Mouse (Mus musculus) liver, adult 2 months (tissue): ENCODE measurements around the gene Il10rb. TPM values are rescaled to one million over a fixed set of nuclear protein-coding genes. Genes with fewer than 3 reads are reported as not detected.

Experiments
- DNase-seq: peaks from one replicate; pipeline ENCODE4 v3.0.0-alpha.2; 2011; ENCODE audit warnings: low read depth, low spot score; ENCODE audit errors: extremely low read depth
- H3K27ac ChIP-seq: fragments of 200-500 bp; replicated peaks from 2 replicates; pipeline ENCODE4 v1.5.1; 2012; ENCODE audit warnings: low read depth, mild to moderate bottlenecking, control low read depth, inconsistent platforms, low read length; ENCODE audit not compliant: insufficient read depth
- H3K27me3 ChIP-seq: fragments of 200-500 bp; 2 replicates; pipeline ENCODE4 v1.6.1; 2012; ENCODE audit warnings: mild to moderate bottlenecking, moderate library complexity, low read length, inconsistent platforms; ENCODE audit not compliant: control insufficient read depth, insufficient read depth
- H3K36me3 ChIP-seq: fragments of 200-500 bp; 2 replicates; pipeline ENCODE4 v1.6.1; 2012; ENCODE audit warnings: low read length, inconsistent platforms; ENCODE audit not compliant: control insufficient read depth, insufficient read depth
- H3K4me1 ChIP-seq: fragments of 200-500 bp; 2 replicates; pipeline ENCODE4 v1.6.1; 2011; ENCODE audit warnings: low read length; ENCODE audit not compliant: control insufficient read depth, insufficient read depth
- H3K4me3 ChIP-seq: fragments of 200-500 bp; 2 replicates; pipeline ENCODE4 v1.5.1; 2011; ENCODE audit warnings: low read depth, mild to moderate bottlenecking, control low read depth, low read length, moderate library complexity; ENCODE audit not compliant: insufficient read depth
- H3K79me2 ChIP-seq: fragments of 200-500 bp; 2 replicates; pipeline ENCODE4 v1.6.1; 2012; ENCODE audit warnings: inconsistent platforms, mild to moderate bottlenecking, low read length, moderate library complexity; ENCODE audit not compliant: control insufficient read depth, insufficient read depth
- H3K9ac ChIP-seq: fragments of 200-500 bp; 2 replicates; pipeline ENCODE4 v1.6.1; 2012; ENCODE audit warnings: low read depth, mild to moderate bottlenecking, control low read depth, inconsistent platforms, low read length
- CTCF ChIP-seq: fragments of 200-500 bp; IDR thresholded peaks from 2 replicates; pipeline ENCODE4 v1.5.1; 2011; ENCODE audit warnings: low read depth, low read length, control low read depth
- POLR2A ChIP-seq: fragments of 200-500 bp; IDR thresholded peaks from 2 replicates; pipeline ENCODE4 v1.6.1; 2011; ENCODE audit warnings: low read length, control low read depth; ENCODE audit not compliant: insufficient read depth; ENCODE audit errors: extremely low read depth
- WGBS: fragments of 180-500 bp; shearing (Covaris S2); methylation state at CpG from one replicate; pipeline ENCODE4 v1.1.7; 2018; 5-methylcytosine and 5-hydroxymethylcytosine counted together
- polyA plus RNA-seq: library from polyadenylated mRNA; depleted of rRNA; stranded (reverse); fragments of >200 nt; gene quantifications from 2 replicates; pipeline ENCODE4 v1.2.3, GENCODE M21; 2012
- total RNA-seq: library from RNA; depleted of rRNA; stranded (reverse); fragments of >200 nt; gene quantifications from 2 replicates; pipeline ENCODE4 v1.2.3, GENCODE M21; 2014

Il10rb gene
- total and polyA plus RNA-seq, 2 experiments: 5.1 to 7.3 TPM

- no peaks in the 10 kb centered on the region for H3K27me3 ChIP-seq
- no peaks in the 10 kb centered on the region for H3K36me3 ChIP-seq
- WGBS: 79% methylated on average over 2 of the region's 2 CpGs
- no peak for DNase-seq
- peaks cover 22% of the 10 kb centered on the region for H3K4me1 ChIP-seq
- peak overlapping the region; percentile 42 for H3K27ac ChIP-seq
- H3K9ac ChIP-seq: no peak overlapping the region
- no peak overlapping the region for H3K4me3 ChIP-seq
- no peaks in the 10 kb centered on the region for H3K79me2 ChIP-seq
- TF ChIP-seq CTCF: no peak
- no peak for TF ChIP-seq POLR2A
Observed at GRCm38 (mm10) chr16:91451949-91452348, 46.0 kb downstream of the Il10rb start.

- no peaks in the 10 kb centered on the region for H3K27me3 ChIP-seq
- H3K9ac ChIP-seq: no peak overlapping the region
- TF ChIP-seq POLR2A (no peak), CTCF (peak; percentile 12; the same call in 1 of the 2 replicates)
- H3K36me3 ChIP-seq: no peaks in the 10 kb centered on the region
- no peaks in the 10 kb centered on the region for H3K79me2 ChIP-seq
- H3K4me3 ChIP-seq: no peak overlapping the region
- 16% methylated on average over 6 of the region's 6 CpGs for WGBS
- peak; percentile 94 for DNase-seq
- peaks cover 18% of the 10 kb centered on the region for H3K4me1 ChIP-seq
- peak overlapping the region; percentile 42 for H3K27ac ChIP-seq
Observed at GRCm38 (mm10) chr16:91452363-91452896, 46.5 kb downstream of the Il10rb start.

GRCm38 (mm10) chr16:91455868-91456267, 49.9 kb downstream of the Il10rb start:
- Histone ChIP-seq H3K27me3 (no peaks in the 10 kb centered on the region), H3K4me3 (no peak overlapping the region), H3K27ac (peak overlapping the region; percentile 72; the same call in 1 of the 2 replicates), H3K4me1 (peaks cover 13% of the 10 kb centered on the region), H3K79me2 (no peaks in the 10 kb centered on the region), H3K9ac (no peak overlapping the region), H3K36me3 (no peaks in the 10 kb centered on the region)
- 70% methylated on average over 4 of the region's 4 CpGs for WGBS
- DNase-seq: no peak
- no peak for TF ChIP-seq POLR2A
- TF ChIP-seq CTCF: no peak

- Histone ChIP-seq H3K79me2 (no peaks in the 10 kb centered on the region), H3K27me3 (no peaks in the 10 kb centered on the region), H3K27ac (no peak overlapping the region), H3K36me3 (no peaks in the 10 kb centered on the region), H3K9ac (no peak overlapping the region), H3K4me3 (no peak overlapping the region), H3K4me1 (peaks cover 7% of the 10 kb centered on the region)
- no peak for DNase-seq
- WGBS: 86% methylated on average over 21 of the region's 21 CpGs
- TF ChIP-seq POLR2A: no peak
- no peak for TF ChIP-seq CTCF
Observed at GRCm38 (mm10) chr16:91458301-91458746, 52.4 kb downstream of the Il10rb start.

- H3K4me1 ChIP-seq: peaks cover 9% of the 10 kb centered on the region
- no peaks in the 10 kb centered on the region for H3K27me3 ChIP-seq
- no peaks in the 10 kb centered on the region for H3K36me3 ChIP-seq
- TF ChIP-seq CTCF (no peak), POLR2A (no peak)
- H3K79me2 ChIP-seq: no peaks in the 10 kb centered on the region
- no peak overlapping the region for H3K9ac ChIP-seq
- DNase-seq: no peak
- no peak overlapping the region for H3K27ac ChIP-seq
- H3K4me3 ChIP-seq: no peak overlapping the region
- 78% methylated on average over 5 of the region's 5 CpGs for WGBS
Observed at GRCm38 (mm10) chr16:91458976-91459375, 53.0 kb downstream of the Il10rb start.

GRCm38 (mm10) chr16:91459396-91459795, 53.4 kb downstream of the Il10rb start:
- DNase-seq: no peak
- H3K36me3 ChIP-seq: no peaks in the 10 kb centered on the region
- no peaks in the 10 kb centered on the region for H3K27me3 ChIP-seq
- no peak overlapping the region for H3K27ac ChIP-seq
- 97% methylated on average over 3 of the region's 3 CpGs for WGBS
- H3K79me2 ChIP-seq: no peaks in the 10 kb centered on the region
- H3K4me3 ChIP-seq: no peak overlapping the region
- TF ChIP-seq CTCF (no peak), POLR2A (no peak)
- peaks cover 9% of the 10 kb centered on the region for H3K4me1 ChIP-seq
- H3K9ac ChIP-seq: no peak overlapping the region
